Mouse (Mus musculus): Measurements from ENCODE around the gene Zfp189. TPM values are rescaled to one million over a fixed set of nuclear protein-coding genes. Genes with fewer than 3 reads are reported as not detected.
"Not testable (repeated sequence)": the region's sequence is repeated elsewhere in the genome, so short reads cannot be mapped to it uniquely, and the experiment has no call there.

Zfp189 gene
- 1 to 10 TPM; 4.8 to 5.2 TPM for total RNA-seq (2021)
- long read RNA-seq, experiment 1, transcript Zfp189-202 (3 exons, 2,965 nt): major isoform, 5 of 5 reads
- long read RNA-seq, experiment 1, partial matches to known transcripts: 0 of 5 reads
- long read RNA-seq, experiment 1, other reads (novel, unspliced or antisense): 0 of 5 reads
- long read RNA-seq, experiment 2, partial matches to known transcripts: 0 of 4 reads
- long read RNA-seq, experiment 2, other reads (novel, unspliced or antisense): 1 of 4 reads

- DNase-seq (ENCODE audit: low spot score in 2 of 2): peak; percentile 80 to 89
Measured at GRCm38 (mm10) chr4:49520572-49521340, at the start of gene Zfp189, which contains the start of gene Mrpl50. TSS of gene Zfp189 (plus strand) at chr4:49521176. TSS of gene Mrpl50 (minus strand) at chr4:49521093.

- no peak for DNase-seq (ENCODE audit: low spot score in 2 of 2)
Measured at GRCm38 (mm10) chr4:49473435-49474100, 47.4 kb upstream of the Zfp189 start, which contains the start of gene Acnat1. TSS of gene Acnat1 (minus strand) at chr4:49473912.

DNA sequence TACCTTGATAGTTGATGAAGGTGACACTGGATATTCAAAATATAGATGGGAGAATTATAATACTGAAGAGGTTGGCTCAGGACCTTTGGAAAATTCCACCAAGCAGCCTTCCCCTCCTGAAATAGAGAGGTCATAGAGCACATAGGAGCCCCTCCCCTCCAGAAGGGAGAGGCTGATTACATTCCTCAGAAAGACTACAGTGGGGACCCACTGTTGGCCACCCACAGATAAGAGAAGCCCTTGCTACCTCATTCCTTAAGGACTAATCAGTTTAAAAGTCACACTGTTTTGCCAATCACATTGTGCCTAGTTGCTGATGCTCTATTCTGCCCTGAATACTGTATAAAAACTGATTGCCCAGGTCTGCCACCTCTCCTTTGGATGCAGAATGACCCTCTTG, 46.4 kb upstream of the Zfp189 start:
- no peak for DNase-seq (ENCODE audit: low spot score in 2 of 2)

GRCm38 (mm10) chr4:49478118-49478877, 42.7 kb upstream of the Zfp189 start:
- no peak for DNase-seq (ENCODE audit: low spot score in 2 of 2)

- not testable (repeated sequence) for DNase-seq (ENCODE audit: low spot score in 2 of 2)
Measured at GRCm38 (mm10) chr4:49479035-49479434, 41.9 kb upstream of the Zfp189 start.

DNA sequence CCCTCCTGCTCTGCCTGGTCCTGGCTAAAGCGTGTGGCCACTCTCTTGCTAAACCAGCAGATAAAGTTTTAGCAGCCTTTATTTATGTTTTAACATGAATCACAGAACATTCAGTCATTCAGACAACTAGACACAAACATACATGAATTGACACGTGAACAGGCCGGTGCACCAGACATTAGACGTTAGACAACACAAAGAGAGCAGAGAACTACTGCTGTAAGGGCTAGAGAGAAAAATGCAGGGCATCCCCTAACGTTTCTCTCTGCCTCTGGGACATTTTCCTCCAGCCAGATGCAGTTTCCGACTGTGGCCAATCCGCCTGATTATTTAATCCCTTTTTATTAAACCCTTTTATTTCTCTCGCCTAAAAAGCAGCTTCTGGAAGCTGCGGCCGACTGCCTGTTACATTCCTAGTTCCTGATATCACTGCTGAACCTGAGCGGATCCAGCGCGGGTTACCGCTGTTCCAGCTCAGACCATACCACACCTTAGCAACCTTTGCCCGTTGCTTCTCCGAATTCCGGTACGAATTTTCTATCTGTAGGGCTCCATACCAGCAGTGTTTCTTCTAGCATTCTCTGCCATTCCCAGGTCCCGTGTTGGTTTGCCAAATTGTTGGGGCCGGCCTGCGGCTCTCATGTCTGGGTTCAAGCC, 40.7 kb upstream of the Zfp189 start:
- DNase-seq (ENCODE audit: low spot score in 2 of 2): no peak

DNA sequence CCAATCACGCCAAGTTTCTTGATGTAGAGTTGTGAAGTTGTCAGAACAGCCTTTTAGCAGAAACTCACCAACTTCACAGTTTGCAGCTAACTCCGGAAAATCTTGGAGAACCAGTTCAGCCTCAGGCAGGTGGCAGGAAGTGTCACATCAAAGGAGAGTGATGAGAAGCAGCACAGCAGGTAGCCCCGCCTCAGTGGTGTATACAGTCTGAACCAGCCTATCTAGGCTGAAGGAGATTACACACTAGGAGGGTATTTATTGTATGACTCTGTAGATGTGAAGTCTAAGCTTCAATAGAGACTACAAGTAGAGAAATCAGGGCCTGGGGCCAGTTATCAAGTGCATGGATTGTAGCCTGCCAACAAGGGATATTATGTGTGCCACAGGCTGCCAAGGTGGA, 40.1 kb upstream of the Zfp189 start:
- DNase-seq (ENCODE audit: low spot score in 2 of 2): no peak

DNA sequence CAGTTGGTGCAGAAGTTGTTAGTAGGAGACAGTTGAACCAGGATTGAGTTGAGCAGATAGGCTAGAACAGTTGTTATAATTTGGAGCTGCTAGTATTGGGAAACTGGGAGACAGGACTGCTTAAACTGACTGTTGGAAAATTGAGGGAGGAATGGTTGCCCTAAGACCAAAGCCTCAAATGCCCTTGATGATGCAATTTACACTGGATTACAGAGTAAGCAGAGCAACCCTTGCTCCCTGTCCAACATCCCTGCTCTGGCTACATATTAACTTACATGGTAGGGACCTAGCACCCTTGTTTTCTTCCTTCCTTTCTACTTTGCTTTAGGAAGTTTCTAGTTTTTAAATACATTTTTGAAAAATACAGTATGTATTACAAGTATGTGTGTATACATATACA, 35.5 kb upstream of the Zfp189 start:
- no peak for DNase-seq (ENCODE audit: low spot score in 2 of 2)

- DNase-seq (ENCODE audit: low spot score in 2 of 2): not testable (repeated sequence)
Measured at GRCm38 (mm10) chr4:49485934-49486650, 34.9 kb upstream of the Zfp189 start.

DNA sequence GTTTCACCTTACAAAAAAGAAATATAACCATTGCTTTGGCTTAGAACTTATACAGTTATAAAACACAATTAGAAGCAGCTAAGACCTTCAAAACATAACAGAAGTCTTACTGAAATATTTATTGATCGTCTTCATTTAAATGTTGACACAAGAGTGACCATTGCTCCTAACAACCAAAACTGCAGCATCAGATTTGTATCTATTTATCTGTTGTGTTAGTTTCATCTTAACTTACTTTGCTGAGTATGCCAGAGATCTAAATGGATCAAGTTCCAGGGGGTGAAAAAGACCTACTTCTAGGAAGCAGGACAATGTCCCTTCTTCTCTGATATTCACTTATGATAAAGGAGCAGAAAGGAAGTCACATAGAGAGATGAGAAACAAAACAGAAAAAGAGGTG, 17.4 kb upstream of the Zfp189 start:
- no peak for DNase-seq (ENCODE audit: low spot score in 2 of 2)

GRCm38 (mm10) chr4:49506386-49506785, 14.6 kb upstream of the Zfp189 start, which contains the start of gene Baat:
TSS of gene Baat (minus strand) at chr4:49506557.
- no peak for DNase-seq (ENCODE audit: low spot score in 2 of 2)

- DNase-seq (ENCODE audit: low spot score in 2 of 2): no peak
Measured at GRCm38 (mm10) chr4:49509183-49509582, 11.8 kb upstream of the Zfp189 start.

DNA sequence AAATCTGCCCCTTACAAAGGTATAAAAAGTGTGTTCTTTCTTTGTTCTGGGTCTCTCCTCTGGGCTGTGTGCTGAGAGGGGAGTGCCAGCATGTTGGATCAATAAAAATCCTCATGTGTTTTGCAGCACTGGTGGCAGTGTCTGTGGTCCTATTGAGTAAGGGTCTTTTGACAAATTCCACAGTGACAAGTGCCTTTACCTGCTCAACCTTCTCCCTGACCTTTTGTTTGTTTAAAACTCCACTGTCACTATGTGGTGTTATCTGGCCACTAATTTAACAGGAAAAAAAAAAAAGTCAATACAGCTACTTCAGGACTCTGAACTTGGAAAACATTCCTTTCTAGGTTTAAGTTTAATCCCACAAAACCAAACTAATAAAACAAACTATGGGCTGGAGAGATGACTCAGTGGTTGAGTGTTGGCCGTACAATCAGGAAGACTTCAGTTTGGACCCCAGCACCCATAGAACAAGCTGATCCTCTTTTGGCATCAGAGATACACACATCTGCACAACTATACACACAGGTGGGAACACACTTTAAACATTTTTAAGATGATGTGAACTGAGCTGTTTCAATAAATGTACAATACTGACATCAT, 10.6 kb upstream of the Zfp189 start:
- DNase-seq (ENCODE audit: low spot score in 2 of 2): not testable (repeated sequence)

GRCm38 (mm10) chr4:49512636-49513035, 8.3 kb upstream of the Zfp189 start:
- DNase-seq (ENCODE audit: low spot score in 2 of 2): no peak

- DNase-seq (ENCODE audit: low spot score in 2 of 2): no peak
Measured at GRCm38 (mm10) chr4:49514441-49514840, 6.5 kb upstream of the Zfp189 start.

DNA sequence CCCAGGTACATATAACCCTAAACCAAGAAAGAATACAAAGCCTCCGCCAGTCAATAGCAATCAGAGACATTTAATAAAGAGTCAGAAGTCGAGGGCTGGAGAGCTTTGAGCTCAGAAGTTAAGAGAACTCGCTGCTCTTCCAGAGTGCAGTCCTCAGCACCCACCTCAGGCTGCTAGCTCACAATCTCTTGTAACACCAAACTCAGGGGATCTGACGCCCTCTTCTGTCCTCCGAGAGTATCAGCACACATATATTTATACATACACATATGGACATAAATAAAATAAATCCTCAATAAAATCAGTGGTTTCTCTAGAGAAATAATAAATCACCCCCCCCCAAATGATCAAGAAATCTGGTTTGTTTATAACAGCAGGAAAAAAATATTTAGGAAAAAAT, 1.5 kb upstream of the Zfp189 start:
- DNase-seq (ENCODE audit: low spot score in 2 of 2): no peak

DNA sequence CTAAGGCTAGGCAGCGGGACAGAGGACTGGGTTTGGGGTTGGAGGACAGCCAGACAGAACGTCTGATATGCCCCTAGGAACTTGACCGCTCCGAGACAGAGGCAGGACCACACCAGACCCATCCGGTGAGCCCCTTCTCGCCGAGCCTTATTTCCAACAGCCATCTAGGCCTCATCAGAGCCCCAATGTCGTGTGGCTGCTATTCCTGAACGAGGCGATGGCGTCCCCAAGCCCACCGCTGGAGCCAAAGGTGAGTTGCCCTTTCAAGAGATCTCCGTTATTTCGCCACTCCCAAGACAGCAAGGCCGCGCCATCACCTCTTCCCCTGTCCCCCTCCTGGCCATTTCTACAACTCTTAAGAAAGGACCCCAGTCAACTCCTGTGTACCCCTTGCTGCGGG, 370 bp downstream of the Zfp189 start:
- DNase-seq (ENCODE audit: low spot score in 2 of 2): no peak

DNA sequence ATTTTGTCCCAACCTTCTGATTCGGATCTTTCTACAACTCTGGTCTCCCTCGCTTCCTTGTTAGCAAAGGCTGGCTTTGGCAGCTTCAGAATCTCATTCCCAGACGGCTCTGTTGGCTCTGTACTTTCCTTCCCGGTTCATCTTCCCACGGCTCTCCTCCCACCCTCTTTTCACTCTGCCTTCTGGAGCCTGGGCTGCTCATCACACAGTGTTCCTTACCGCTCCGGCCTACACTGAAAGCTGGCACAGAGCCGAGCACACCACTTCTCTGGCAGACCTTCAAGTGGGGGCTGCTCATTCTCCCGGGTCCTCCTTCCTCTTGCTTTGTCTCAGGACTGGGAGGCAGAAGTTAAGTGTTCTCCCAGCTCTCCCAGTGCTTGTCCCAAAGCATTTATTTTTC, 1.6 kb downstream of the Zfp189 start:
- peak in 1 of 2 experiments; percentile 11 for DNase-seq (ENCODE audit: low spot score in 2 of 2)

DNA sequence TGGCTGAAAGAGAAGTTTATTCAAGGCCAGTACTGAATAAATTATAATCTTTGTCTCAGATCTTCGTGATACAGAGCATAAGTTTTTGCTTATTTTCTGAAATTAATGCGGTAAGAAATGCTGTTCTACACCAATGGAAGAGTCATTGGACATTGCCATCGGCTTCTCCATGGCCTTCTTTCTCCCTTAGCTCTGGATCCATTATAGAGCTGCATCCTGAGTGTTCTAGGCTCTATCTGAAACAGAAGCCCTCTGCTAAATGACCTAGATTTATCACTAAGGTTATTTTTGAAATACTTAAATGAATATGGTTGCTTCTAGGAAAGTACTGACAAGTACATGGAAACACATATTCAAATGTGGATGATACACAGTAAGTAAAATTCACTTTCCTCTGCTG, 14.1 kb downstream of the Zfp189 start:
- no peak for DNase-seq (ENCODE audit: low spot score in 2 of 2)
